Mouse (Mus musculus) intestine, embryonic 14.5 days (tissue): ENCODE data around the gene Nhsl1. TPM values are rescaled to one million over a fixed set of nuclear protein-coding genes. Genes with fewer than 3 reads are reported as not detected.

ENCODE experiments used
- ATAC-seq: fragments of 200-750 bp; cut with Nextera tagmentation; replicated peaks from 2 replicates; pipeline ENCODE4 v1.8.0; 2017; ENCODE audit warnings: low read depth, moderate number of reproducible peaks, moderate TSS enrichment, moderate library complexity; ENCODE audit not compliant: low FRiP score, low TSS enrichment
- DNase-seq: peaks from one replicate; pipeline ENCODE4 v3.0.0-alpha.2; 2018; ENCODE audit warnings: low spot score
- H3K27ac ChIP-seq: fragments of 300-500 bp; sonication (generic); 2 replicates; pipeline ENCODE4 v1.5.1; 2014; ENCODE audit warnings: low read depth, mild to moderate bottlenecking, control low read depth
- H3K27me3 ChIP-seq: fragments of 300-500 bp; sonication (generic); replicated peaks from 2 replicates; pipeline ENCODE4 v1.6.1; 2014; ENCODE audit warnings: low read length, control low read depth; ENCODE audit not compliant: control insufficient read depth, insufficient read depth
- H3K36me3 ChIP-seq: fragments of 300-500 bp; sonication (generic); 2 replicates; pipeline ENCODE4 v1.6.1; 2014; ENCODE audit warnings: low read length, control low read depth; ENCODE audit not compliant: control insufficient read depth, insufficient read depth
- H3K4me1 ChIP-seq: fragments of 300-500 bp; sonication (generic); replicated peaks from 2 replicates; pipeline ENCODE4 v1.6.1; 2014; ENCODE audit warnings: low read length, control low read depth, mixed read lengths; ENCODE audit not compliant: control insufficient read depth, insufficient read depth
- H3K4me2 ChIP-seq: fragments of 300-500 bp; sonication (generic); 2 replicates; pipeline ENCODE4 v1.6.1; 2014; ENCODE audit warnings: low read length
- H3K4me3 ChIP-seq: fragments of 300-500 bp; sonication (generic); 2 replicates; pipeline ENCODE4 v1.5.1; 2014; ENCODE audit warnings: low read depth, low read length, control low read depth, mixed read lengths
- H3K9ac ChIP-seq: fragments of 300-500 bp; sonication (generic); 2 replicates; pipeline ENCODE4 v1.6.1; 2014; ENCODE audit warnings: mild to moderate bottlenecking, low read length
- H3K9me3 ChIP-seq: fragments of 300-500 bp; sonication (generic); 2 replicates; pipeline ENCODE4 v1.6.1; 2016; ENCODE audit warnings: low read length, control low read depth; ENCODE audit not compliant: control insufficient read depth
- WGBS: fragments of 180-500 bp; shearing (Covaris S2); extraction: QIAGEN DNeasy Blood & Tissue Kit; methylation state at CpG from one replicate; pipeline ENCODE4 v1.1.7; 2014; 5-methylcytosine and 5-hydroxymethylcytosine counted together
- polyA plus RNA-seq: library from polyadenylated mRNA; unstranded; fragments of >200 nt; fragmentation: Nextera tagmentation; extraction: Ambion mirVana; gene quantifications from 2 replicates; pipeline ENCODE4 v1.2.1, GENCODE M21; 2014

Nhsl1 gene
- polyA plus RNA-seq = 9.7 and 10.6 TPM in 2 replicates

- peak within 1 kb of the TSS; percentile 88 for H3K9ac ChIP-seq
- ATAC-seq (peak; percentile 86), DNase-seq (peak; percentile 87)
- H3K4me2 ChIP-seq = peak within 1 kb of the TSS; percentile 85
- H3K27me3 ChIP-seq = no peaks in the 10 kb centered on the region
- peak within 1 kb of the TSS; percentile 79 for H3K27ac ChIP-seq
- peak within 1 kb of the TSS; percentile 90 for H3K4me3 ChIP-seq
- under 1% methylated on average over 63 of the region's 63 CpGs for WGBS
- no peaks in the 10 kb centered on the region for H3K36me3 ChIP-seq
- peaks cover 13% of the 10 kb centered on the region for H3K4me1 ChIP-seq
- H3K9me3 ChIP-seq = no peaks in the 10 kb centered on the region
Observed at GRCm38 (mm10) chr10:18318916-18319481, at the start of gene Nhsl1. Nhsl1 (plus strand) TSS chr10:18318985.

DNA sequence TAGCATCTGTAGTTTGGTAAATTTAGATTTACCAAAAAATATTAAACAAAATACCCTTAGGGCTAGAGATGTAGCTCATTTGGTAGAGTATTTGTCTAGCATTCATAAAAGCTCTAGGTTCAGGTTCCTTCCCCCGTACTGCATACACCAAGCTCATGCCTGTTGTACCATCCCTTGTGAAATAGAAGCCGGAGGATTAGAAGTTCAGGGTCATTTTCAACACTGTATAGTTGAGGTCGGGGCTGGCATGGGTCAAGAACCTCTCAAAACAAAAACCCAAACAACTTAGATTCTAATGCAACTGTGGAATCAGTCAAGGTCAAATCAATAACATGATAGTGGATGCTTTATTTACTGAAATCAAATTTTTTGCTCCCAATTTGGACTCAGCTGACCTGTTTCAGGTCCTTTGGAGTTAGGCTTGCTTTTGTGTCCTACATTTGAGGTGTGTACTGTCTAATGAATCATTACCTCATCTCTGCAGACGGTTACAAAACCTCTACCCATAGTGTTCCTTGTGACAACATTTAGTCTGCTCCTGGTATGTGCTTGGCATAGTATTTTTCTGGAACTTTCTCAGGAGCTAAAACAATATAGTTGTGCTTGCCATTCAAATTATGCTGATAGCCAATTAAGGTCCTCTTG lies 42.6 kb upstream of the Nhsl1 start:
- no peaks in the 10 kb centered on the region for H3K4me1 ChIP-seq
- 80% methylated on average over 4 of the region's 4 CpGs for WGBS
- no peak overlapping the region for H3K27ac ChIP-seq
- no peak overlapping the region for H3K4me2 ChIP-seq
- no peaks in the 10 kb centered on the region for H3K9me3 ChIP-seq
- DNase-seq (no peak), ATAC-seq (no peak)
- no peaks in the 10 kb centered on the region for H3K36me3 ChIP-seq
- no peaks in the 10 kb centered on the region for H3K27me3 ChIP-seq
- H3K9ac ChIP-seq = no peak overlapping the region
- no peak overlapping the region for H3K4me3 ChIP-seq

DNA sequence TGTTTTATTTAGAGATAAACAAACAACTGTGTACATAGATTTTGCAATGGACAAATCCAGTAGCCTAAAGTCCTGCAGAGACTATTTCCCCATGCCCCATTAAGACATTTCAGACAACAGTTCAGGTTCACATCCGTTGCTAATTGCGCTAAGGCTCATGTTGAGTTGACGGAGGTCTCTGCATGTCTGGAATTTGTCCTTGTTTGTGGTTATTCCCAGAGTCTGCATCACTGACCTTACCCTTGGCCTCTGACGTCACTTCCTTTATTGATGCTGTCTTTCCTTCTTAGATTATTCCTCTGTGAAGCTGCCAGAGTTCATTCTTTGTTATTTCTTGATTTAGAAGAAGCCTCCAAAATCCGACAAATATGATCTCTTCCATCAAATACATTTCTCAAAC lies 34.8 kb upstream of the Nhsl1 start:
- Histone ChIP-seq H3K4me1 (no peaks in the 10 kb centered on the region), H3K4me3 (no peak overlapping the region), H3K4me2 (no peak overlapping the region), H3K27ac (no peak overlapping the region), H3K27me3 (no peaks in the 10 kb centered on the region), H3K9ac (no peak overlapping the region), H3K36me3 (no peaks in the 10 kb centered on the region), H3K9me3 (no peaks in the 10 kb centered on the region)
- WGBS = 74% methylated on average over 5 of the region's 5 CpGs
- no peak for ATAC-seq
- DNase-seq = no peak

DNA sequence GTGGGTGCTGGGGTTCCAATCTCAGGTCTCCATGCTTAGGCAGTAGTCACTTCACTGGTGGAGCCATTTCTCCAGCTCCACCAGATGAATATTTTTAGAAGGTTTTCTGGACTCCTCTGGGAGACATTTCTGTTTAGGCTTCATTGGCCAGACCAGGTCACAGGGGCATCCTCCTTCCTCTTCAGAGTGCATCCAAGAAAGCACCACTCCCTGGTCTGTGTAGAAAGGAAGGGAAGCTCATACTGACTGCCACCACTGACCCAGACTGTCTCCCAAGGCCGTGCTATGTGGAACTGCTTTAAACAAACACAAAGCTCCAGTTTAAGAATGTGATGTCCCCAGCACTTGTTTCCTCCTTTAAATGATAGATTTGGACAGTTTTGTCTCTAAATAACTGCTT lies 29.3 kb upstream of the Nhsl1 start:
- Histone ChIP-seq H3K9me3 (no peaks in the 10 kb centered on the region), H3K36me3 (no peaks in the 10 kb centered on the region), H3K9ac (no peak overlapping the region), H3K27me3 (no peaks in the 10 kb centered on the region), H3K4me2 (no peak overlapping the region), H3K27ac (no peak overlapping the region), H3K4me3 (no peak overlapping the region), H3K4me1 (no peaks in the 10 kb centered on the region)
- DNase-seq (no peak), ATAC-seq (no peak)
- 35% methylated on average over 1 of the region's 1 CpGs for WGBS

DNA sequence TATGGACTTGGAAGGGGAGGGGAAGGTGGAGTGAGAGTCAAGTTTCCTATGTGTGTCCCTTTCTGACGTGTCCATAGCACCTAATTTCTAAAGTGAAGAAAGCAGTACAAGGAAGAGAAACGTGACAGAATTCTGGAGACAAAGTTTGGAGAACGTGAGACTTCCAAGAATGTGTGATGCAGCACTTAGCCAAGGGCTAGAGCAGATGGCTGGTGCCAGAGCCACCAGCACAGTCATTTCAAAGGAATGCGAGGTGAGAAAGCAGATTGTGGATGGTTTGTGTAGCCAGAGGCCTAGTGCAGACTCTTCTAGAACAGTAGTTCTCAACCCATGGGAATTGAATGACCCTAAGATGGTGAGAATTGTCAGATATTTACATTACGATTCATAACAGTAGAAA lies 13.7 kb upstream of the Nhsl1 start:
- Histone ChIP-seq H3K9ac (no peak overlapping the region), H3K4me1 (no peaks in the 10 kb centered on the region), H3K9me3 (no peaks in the 10 kb centered on the region), H3K4me3 (no peak overlapping the region), H3K36me3 (no peaks in the 10 kb centered on the region), H3K4me2 (no peak overlapping the region), H3K27ac (no peak overlapping the region), H3K27me3 (no peaks in the 10 kb centered on the region)
- ATAC-seq = no peak
- 67% methylated on average over 5 of the region's 5 CpGs for WGBS
- DNase-seq = no peak

GRCm38 (mm10) chr10:18315071-18315470 lies 3.7 kb upstream of the Nhsl1 start:
- 96% methylated on average over 1 of the region's 1 CpGs for WGBS
- no peak overlapping the region for H3K4me3 ChIP-seq
- DNase-seq (no peak), ATAC-seq (no peak)
- no peaks in the 10 kb centered on the region for H3K9me3 ChIP-seq
- no peak overlapping the region for H3K9ac ChIP-seq
- no peaks in the 10 kb centered on the region for H3K36me3 ChIP-seq
- H3K27ac ChIP-seq = no peak overlapping the region
- no peak overlapping the region for H3K4me2 ChIP-seq
- H3K4me1 ChIP-seq = peaks cover 12% of the 10 kb centered on the region
- no peaks in the 10 kb centered on the region for H3K27me3 ChIP-seq

GRCm38 (mm10) chr10:18317521-18317920 lies 1.3 kb upstream of the Nhsl1 start:
- Histone ChIP-seq H3K4me3 (no peak overlapping the region), H3K4me1 (peaks cover 13% of the 10 kb centered on the region), H3K4me2 (no peak overlapping the region), H3K9ac (no peak overlapping the region), H3K9me3 (no peaks in the 10 kb centered on the region), H3K27ac (no peak overlapping the region), H3K27me3 (no peaks in the 10 kb centered on the region), H3K36me3 (no peaks in the 10 kb centered on the region)
- DNase-seq (no peak), ATAC-seq (no peak)
- 45% methylated on average over 10 of the region's 10 CpGs for WGBS

- ATAC-seq = peak; percentile 88
- H3K27me3 ChIP-seq = no peaks in the 10 kb centered on the region
- H3K36me3 ChIP-seq = no peaks in the 10 kb centered on the region
- WGBS = 2% methylated on average over 70 of the region's 89 CpGs
- H3K4me3 ChIP-seq = peak overlapping the region; percentile 90
- peak; percentile 81 for DNase-seq
- peak overlapping the region; percentile 88 for H3K9ac ChIP-seq
- H3K4me2 ChIP-seq = peak overlapping the region; percentile 85
- peaks cover 13% of the 10 kb centered on the region for H3K4me1 ChIP-seq
- H3K27ac ChIP-seq = peak overlapping the region; percentile 79
- H3K9me3 ChIP-seq = no peaks in the 10 kb centered on the region
Observed at GRCm38 (mm10) chr10:18317961-18318915, 547 bp upstream of the Nhsl1 start.
